In genomic region chr5:137351394-137351793, GRCm38 (mm10) we compare ENCODE assay signal across 7 mouse cellular contexts. TPM values are rescaled to one million over a fixed set of nuclear protein-coding genes. Genes with fewer than 3 reads are reported as not detected.
A peak's percentile ranks its signal among the peaks of the same experiment; 100 is the strongest.
DNase-seq lines count a peak whose midpoint lies in the region; ATAC-seq and TF ChIP-seq lines count a peak whose summit lies in the region.

No protein-coding gene starts in this region.

- 0 out of 2 replicates have a peak overlapping the region, but pooled peaks have one; percentile 89 for H3K9ac ChIP-seq in ES-Bruce4 (ENCODE audit: low read depth, poor library complexity, severe bottlenecking)

- TF ChIP-seq EP300 in ES-Bruce4 (IDR thresholded peaks at IDR 0.05; ENCODE audit: insufficient read depth, low read depth, low read length) = no peak

- peak overlapping the region; percentile 72 for H3K4me3 ChIP-seq in C2C12 (ENCODE audit: insufficient read depth, poor library complexity, severe bottlenecking)
- H3K4me3 ChIP-seq in ES-Bruce4 (ENCODE audit: low read depth, low read length) = peak overlapping the region; percentile 77
- peak overlapping the region; percentile 94 for H3K4me3 ChIP-seq in hindbrain, embryonic 10.5 days

- H3K79me3 ChIP-seq in C2C12 (ENCODE audit: low read depth) = peaks cover 21% of the 10 kb centered on the region

- 10% methylated on average over 4 of the region's 4 CpGs for WGBS in hindbrain, embryonic 10.5 days

- H3K36me3 ChIP-seq in C2C12 (ENCODE audit: control insufficient read depth, insufficient read depth) (peaks cover 20% of the 10 kb centered on the region), ES-Bruce4 (ENCODE audit: control insufficient read depth, insufficient read depth, low read length, poor library complexity, severe bottlenecking) (0 out of 2 replicates have a peak, but pooled peaks cover 3% of the 10 kb centered on the region)
- peaks cover 41% of the 10 kb centered on the region for H3K36me3 ChIP-seq in hindbrain, embryonic 10.5 days

- no peaks in the 10 kb centered on the region for H3K27me3 ChIP-seq in C2C12 (ENCODE audit: control insufficient read depth, insufficient read depth, insufficient read length)
- no peaks in the 10 kb centered on the region for H3K27me3 ChIP-seq in ES-Bruce4 (ENCODE audit: control insufficient read depth, insufficient read depth, low read length, poor library complexity, severe bottlenecking)
- no peaks in the 10 kb centered on the region for H3K27me3 ChIP-seq in hindbrain, embryonic 10.5 days (ENCODE audit: insufficient read depth, poor library complexity, severe bottlenecking)

- H3K79me2 ChIP-seq in C2C12 (ENCODE audit: control insufficient read depth, insufficient read depth) = peaks cover 47% of the 10 kb centered on the region

- no peak for DNase-seq in hindbrain, embryonic 10.5 days (ENCODE audit: low spot score)
- peak; percentile 20 for DNase-seq in lung, postnatal 10 days
- DNase-seq in testis, postnatal 14 days (ENCODE audit: low spot score) = no peak
- DNase-seq in cerebellum, adult 9-10 months = no peak

- no peak for TF ChIP-seq POLR2A in ES-Bruce4 (IDR thresholded peaks at IDR 0.05; ENCODE audit: insufficient read depth, low read length)

- no peaks in the 10 kb centered on the region for H3K4me1 ChIP-seq in ES-Bruce4 (ENCODE audit: control insufficient read depth, insufficient read depth, low read length)
- peaks cover 64% of the 10 kb centered on the region for H3K4me1 ChIP-seq in hindbrain, embryonic 10.5 days (replicated peaks)

- H3ac ChIP-seq in C2C12 (ENCODE audit: control insufficient read depth, insufficient read length, low read depth) = peak overlapping the region; percentile 37

- H3K27ac ChIP-seq in ES-Bruce4 (ENCODE audit: insufficient read depth, low read length) = peak overlapping the region; percentile 60
- peak overlapping the region; percentile 98 for H3K27ac ChIP-seq in hindbrain, embryonic 10.5 days

- no peak for TF ChIP-seq CTCF in C2C12 (IDR thresholded peaks at IDR 0.05; ENCODE audit: control insufficient read depth, insufficient read depth, insufficient read length)
- TF ChIP-seq CTCF in ES-Bruce4 (IDR thresholded peaks at IDR 0.05; ENCODE audit: low read depth, low read length) = no peak

- ATAC-seq in CD4-positive, CD25-positive, alpha-beta regulatory T cell, adult 4 months = no peak

- no peaks in the 10 kb centered on the region for H3K9me3 ChIP-seq in ES-Bruce4 (replicated peaks; ENCODE audit: control insufficient read depth, insufficient read depth, low read length, poor library complexity, severe bottlenecking)
- no peaks in the 10 kb centered on the region for H3K9me3 ChIP-seq in hindbrain, embryonic 10.5 days

TF ChIP-seq in C2C12, 6 proteins besides CTCF, POLR2A, EP300 and RAD21:
- TF ChIP-seq USF1 (IDR thresholded peaks at IDR 0.05; ENCODE audit: low read depth) (no peak), CEBPB (IDR thresholded peaks at IDR 0.05; ENCODE audit: low read depth) (no peak)

RNA-seq across cellular contexts. Expression of gene Ephb4, which starts 1.5 kb away (rescaled TPM):
- polyA plus RNA-seq in C2C12 (2012; fragmentation: generic; extraction: Trizol) (25.2 TPM), ES-Bruce4 (2011; ENCODE audit: insufficient read depth, insufficient read length, low read depth, missing spikeins) (17.1 and 20.7 TPM in 2 replicates)
- 29.7 and 31.4 TPM in 2 replicates for polyA plus RNA-seq in hindbrain, embryonic 10.5 days (2016; fragmentation: Nextera tagmentation; extraction: Ambion mirVana)
- polyA plus RNA-seq in CD4-positive, CD25-positive, alpha-beta regulatory T cell, adult 4 months (2017; shearing (Covaris generic)) = not detected

RNA-seq across cellular contexts. Expression of gene Slc12a9, which starts 18.0 kb away (rescaled TPM):
- 7.3 TPM for polyA plus RNA-seq in C2C12 (2012; fragmentation: generic; extraction: Trizol)
- polyA plus RNA-seq in ES-Bruce4 (2011; ENCODE audit: insufficient read depth, insufficient read length, low read depth, missing spikeins) = 7.9 and 8.8 TPM in 2 replicates
- polyA plus RNA-seq in hindbrain, embryonic 10.5 days (2016; fragmentation: Nextera tagmentation; extraction: Ambion mirVana) = 14.2 and 17.2 TPM in 2 replicates
- polyA plus RNA-seq in CD4-positive, CD25-positive, alpha-beta regulatory T cell, adult 4 months (2017; shearing (Covaris generic)) = 10 to 100 TPM in 1 of 2 experiments, 1 to 10 TPM in 1; 9.2 to 16.7 TPM

RNA-seq across cellular contexts. Expression of gene Trip6, which starts 37.2 kb away (rescaled TPM):
- polyA plus RNA-seq in C2C12 (2012; fragmentation: generic; extraction: Trizol) (80.0 TPM), ES-Bruce4 (2011; ENCODE audit: insufficient read depth, insufficient read length, low read depth, missing spikeins) (22.2 and 23.2 TPM in 2 replicates)
- 53.9 and 57.2 TPM in 2 replicates for polyA plus RNA-seq in hindbrain, embryonic 10.5 days (2016; fragmentation: Nextera tagmentation; extraction: Ambion mirVana)
- polyA plus RNA-seq in CD4-positive, CD25-positive, alpha-beta regulatory T cell, adult 4 months (2017; shearing (Covaris generic)) = 1 to 10 TPM; 1.0 to 1.7 TPM

RNA-seq across cellular contexts. Expression of gene Srrt, which starts 43.9 kb away (rescaled TPM):
- polyA plus RNA-seq in C2C12 (2012; fragmentation: generic; extraction: Trizol) (130 TPM), ES-Bruce4 (2011; ENCODE audit: insufficient read depth, insufficient read length, low read depth, missing spikeins) (121 and 139 TPM in 2 replicates)
- polyA plus RNA-seq in hindbrain, embryonic 10.5 days (2016; fragmentation: Nextera tagmentation; extraction: Ambion mirVana) = 175 and 186 TPM in 2 replicates
- polyA plus RNA-seq in CD4-positive, CD25-positive, alpha-beta regulatory T cell, adult 4 months (2017; shearing (Covaris generic)) = 10 to 100 TPM; 60.2 to 63.7 TPM

RNA-seq across cellular contexts. Expression of gene Ufsp1, which starts 57.0 kb away (rescaled TPM):
- 10.6 TPM for polyA plus RNA-seq in C2C12 (2012; fragmentation: generic; extraction: Trizol)
- 6.4 and 8.7 TPM in 2 replicates for polyA plus RNA-seq in ES-Bruce4 (2011; ENCODE audit: insufficient read depth, insufficient read length, low read depth, missing spikeins)
- polyA plus RNA-seq in hindbrain, embryonic 10.5 days (2016; fragmentation: Nextera tagmentation; extraction: Ambion mirVana) = 10.6 and 12.2 TPM in 2 replicates
- polyA plus RNA-seq in CD4-positive, CD25-positive, alpha-beta regulatory T cell, adult 4 months (2017; shearing (Covaris generic)) = 1 to 10 TPM in 1 of 2 experiments, under 1 TPM in 1; 0.65 to 1.3 TPM

Comparison
In these comparisons a context has a peak if more than half of its experiments do, and no peak if none do; other contexts are left out.
1. RNA of gene Ephb4, which starts 1.5 kb away (polyA plus RNA-seq): 29.7 to 31.4 TPM in hindbrain, embryonic 10.5 days, 25.2 TPM in C2C12 (single experiment) and 17.1 to 20.7 TPM in ES-Bruce4; not detected in CD4-positive, CD25-positive, alpha-beta regulatory T cell, adult 4 months; every median in the first group is over 10 times any median in the second.
2. Peak in every context shown above with its lines, with median percentiles within 50 percentile points of each other: H3K4me3 ChIP-seq.